Mouse (Mus musculus) E14TG2a.4 (cell line): ENCODE results near the gene Myo10.

ENCODE experiments used
- CTCF ChIP-seq: conservative IDR thresholded peaks from 2 replicates; pipeline ENCODE4 v1.5.1; 2014; ENCODE audit warnings: low read length
- POU5F1 ChIP-seq: IDR thresholded peaks from 2 replicates; pipeline ENCODE4 v1.6.1; 2014; ENCODE audit warnings: low read length, borderline replicate concordance

- TF ChIP-seq CTCF, result no peak
- no peak for TF ChIP-seq POU5F1
Measured at GRCm38 (mm10) chr15:25620560-25620959, 1.8 kb upstream of the Myo10 start.
